ENCODE assay signal across 15 mouse cellular contexts in genomic region chr14:28532943-28533342, GRCm38 (mm10). TPM values are rescaled to one million over a fixed set of nuclear protein-coding genes. Genes with fewer than 3 reads are reported as not detected.
DNase-seq lines count a peak whose midpoint lies in the region; ATAC-seq and TF ChIP-seq lines count a peak whose summit lies in the region.
"Had no signal": no experiment of that assay in that cellular context is flagged by ENCODE, and none has a peak within 500 bp of the region (broad histone marks: within the 10 kb centered on the region; RNA-seq: fewer than 3 reads in every experiment).

No protein-coding gene starts in this region.

- H3K36me3 ChIP-seq in heart, adult 2 months (ENCODE audit: control insufficient read depth, insufficient read depth, low read length): no peaks in the 10 kb centered on the region
- no peaks in the 10 kb centered on the region for H3K36me3 ChIP-seq in kidney, embryonic 16.5 days (ENCODE audit: insufficient read depth, low read length)
- H3K36me3 ChIP-seq: midbrain, embryonic 13.5 days had no signal

- H3K79me2 ChIP-seq in heart, adult 2 months (replicated peaks; ENCODE audit: control insufficient read depth, insufficient read depth, low read length): no peaks in the 10 kb centered on the region

- no peak overlapping the region; the same call in 1 of the 2 replicates for H3K4me3 ChIP-seq in heart, adult 2 months
- H3K4me3 ChIP-seq in kidney, embryonic 16.5 days (ENCODE audit: low read length): no peak overlapping the region
- H3K4me3 ChIP-seq: forebrain, embryonic 13.5 days; midbrain, embryonic 13.5 days had no signal

- no peaks in the 10 kb centered on the region for H3K9me3 ChIP-seq in kidney, embryonic 16.5 days (ENCODE audit: low read length)
- H3K9me3 ChIP-seq: forebrain, embryonic 13.5 days; midbrain, embryonic 13.5 days had no signal

- H3K9ac ChIP-seq in heart, adult 2 months (ENCODE audit: low read depth, low read length): no peak overlapping the region
- no peak overlapping the region for H3K9ac ChIP-seq in kidney, embryonic 16.5 days (replicated peaks; ENCODE audit: low read length)
- H3K9ac ChIP-seq: forebrain, embryonic 13.5 days; liver, embryonic 14.5 days; midbrain, embryonic 13.5 days had no signal

- no peaks in the 10 kb centered on the region for H3K27me3 ChIP-seq in heart, adult 2 months (ENCODE audit: control insufficient read depth, insufficient read depth, low read length)
- H3K27me3 ChIP-seq in kidney, embryonic 16.5 days (ENCODE audit: insufficient read depth, low read length): peaks cover 29% of the 10 kb centered on the region
- H3K27me3 ChIP-seq: forebrain, embryonic 13.5 days; midbrain, embryonic 13.5 days had no signal

- TF ChIP-seq CTCF in heart, adult 2 months (IDR thresholded peaks at IDR 0.05): no peak

- H3K27ac ChIP-seq in heart, adult 2 months: peak overlapping the region; percentile 48
- H3K27ac ChIP-seq in kidney, embryonic 16.5 days (ENCODE audit: low read length): no peak overlapping the region
- H3K27ac ChIP-seq: forebrain, embryonic 13.5 days; kidney, postnatal 0 days; liver, embryonic 14.5 days; midbrain, embryonic 13.5 days had no signal

- peak; percentile 14 for DNase-seq in adrenal gland, postnatal 10 days
- DNase-seq in adrenal gland, postnatal 25 days: no peak
- peak; percentile 29 for DNase-seq in MN1 (ENCODE audit: low spot score)
- peak; percentile 73 to 87 for DNase-seq in heart, adult 2 months
- DNase-seq in heart, postnatal 36 days: peak; percentile 68 to 73
- DNase-seq in T-cell, adult 2 months (ENCODE audit: low spot score): no peak
- no peak for DNase-seq in embryo, embryonic 10.5 days (ENCODE audit: low spot score)
- DNase-seq: thymus, adult 2 months had no signal

- H3K4me2 ChIP-seq in kidney, embryonic 16.5 days (replicated peaks; ENCODE audit: low read depth, low read length): no peak overlapping the region
- H3K4me2 ChIP-seq: forebrain, embryonic 13.5 days; midbrain, embryonic 13.5 days had no signal

- intact Hi-C loops in heart, adult 2 months (cut with DNase I): no loop called here
- intact Hi-C loops in heart, postnatal 36 days (cut with DNase I): loop anchor here (2.0 to 10.0 kb wide), 2 partner anchors 26 to 542 kb away; no protein-coding TSS in a partner anchor

- no peak for TF ChIP-seq POLR2A in heart, adult 2 months (IDR thresholded peaks at IDR 0.05; ENCODE audit: insufficient read depth, low read depth, low read length)

- WGBS in heart, adult 2 months: 34% methylated on average over 11 of the region's 11 CpGs
- WGBS in kidney, embryonic 16.5 days: 79% methylated on average over 11 of the region's 11 CpGs

- H3K4me1 ChIP-seq in heart, adult 2 months (ENCODE audit: control insufficient read depth, insufficient read depth, low read length): peaks cover 5% of the 10 kb centered on the region
- H3K4me1 ChIP-seq in kidney, embryonic 16.5 days (ENCODE audit: insufficient read depth, low read length): no peaks in the 10 kb centered on the region
- H3K4me1 ChIP-seq: forebrain, embryonic 13.5 days; midbrain, embryonic 13.5 days had no signal

- no peak for ATAC-seq in kidney, embryonic 16.5 days (ENCODE audit: low FRiP score, low TSS enrichment)
- ATAC-seq: forebrain, embryonic 13.5 days; midbrain, embryonic 13.5 days had no signal

- 0 out of 2 replicates have a peak, but pooled peaks have one; percentile 23 for TF ChIP-seq EP300 in heart, adult 2 months (IDR thresholded peaks at IDR 0.05; ENCODE audit: insufficient read depth, low read depth, low read length)

RNA-seq across cellular contexts. Expression of gene Wnt5a, which starts 28.4 kb away (rescaled TPM):
- total RNA-seq in adrenal gland, postnatal 10 days (2021): 10 to 100 TPM; 18.7 to 24.8 TPM
- 42.5 and 48.3 TPM in 2 replicates for total RNA-seq in adrenal gland, postnatal 25 days (2021)
- 10 to 100 TPM; 13.8 to 15.5 TPM for total RNA-seq in heart, adult 2 months (2021)
- 5.0 and 9.7 TPM in 2 replicates for polyA plus RNA-seq in heart, adult 2 months (2012; rRNA removed)
- 10 to 100 TPM; 10.9 to 16.0 TPM for total RNA-seq in heart, postnatal 36 days (2021)
- 26.0 and 27.9 TPM in 2 replicates for polyA plus RNA-seq in kidney, embryonic 16.5 days (2015; fragmentation: Nextera tagmentation; extraction: Ambion mirVana)
- total RNA-seq: common myeloid progenitor, adult 5-6 weeks; hematopoietic stem cell, adult 5-6 weeks had no signal

Comparison
In these comparisons a context has a peak if more than half of its experiments do, and no peak if none do; other contexts are left out.
1. DNase-seq: peak in adrenal gland, postnatal 10 days (single experiment), MN1 (single experiment), heart, adult 2 months (2 of 2) and heart, postnatal 36 days (2 of 2); none in adrenal gland, postnatal 25 days (single experiment), T-cell, adult 2 months (single experiment) and embryo, embryonic 10.5 days (single experiment).